Comparison of ENCODE assay signal across 9 mouse cellular contexts in genomic region chr11:116106154-116106962, GRCm38 (mm10). TPM values are rescaled to one million over a fixed set of nuclear protein-coding genes. Genes with fewer than 3 reads are reported as not detected.
DNase-seq lines count a peak whose midpoint lies in the region; ATAC-seq lines count a peak whose summit lies in the region.
"Had no signal": no experiment of that assay in that cellular context is flagged by ENCODE, and none has a peak within 500 bp of the region (broad histone marks: within the 10 kb centered on the region; RNA-seq: fewer than 3 reads in every experiment).

No protein-coding gene starts in this region.

- H3K4me3 ChIP-seq in heart, embryonic 11.5 days (ENCODE audit: low read depth, low read length): peak overlapping the region; percentile 71
- 0 out of 2 replicates have a peak overlapping the region, but pooled peaks have one; percentile 13 for H3K4me3 ChIP-seq in embryonic facial prominence, embryonic 11.5 days (ENCODE audit: low read depth, low read length)
- 0 out of 2 replicates have a peak overlapping the region, but pooled peaks have one; percentile 8 for H3K4me3 ChIP-seq in limb, embryonic 11.5 days (ENCODE audit: low read depth, low read length)
- no peak overlapping the region for H3K4me3 ChIP-seq in neural tube, embryonic 15.5 days (replicated peaks)

- intact Hi-C loops in left cerebral cortex, postnatal 14 days (cut with DNase I): no loop called here

- H3K4me1 ChIP-seq in heart, embryonic 11.5 days (ENCODE audit: control insufficient read depth, insufficient read depth, low read length): peaks cover 77% of the 10 kb centered on the region
- H3K4me1 ChIP-seq in embryonic facial prominence, embryonic 11.5 days (ENCODE audit: control insufficient read depth, insufficient read depth, low read length): peaks cover 18% of the 10 kb centered on the region
- peaks cover 42% of the 10 kb centered on the region for H3K4me1 ChIP-seq in limb, embryonic 11.5 days (ENCODE audit: control insufficient read depth, insufficient read depth, low read length)
- H3K4me1 ChIP-seq in neural tube, embryonic 15.5 days: peaks cover 61% of the 10 kb centered on the region

- no peaks in the 10 kb centered on the region for H3K9me3 ChIP-seq in heart, embryonic 11.5 days (replicated peaks; ENCODE audit: control insufficient read depth, low read length)
- H3K9me3 ChIP-seq in embryonic facial prominence, embryonic 11.5 days (replicated peaks; ENCODE audit: control insufficient read depth, low read length): no peaks in the 10 kb centered on the region
- H3K9me3 ChIP-seq in limb, embryonic 11.5 days (ENCODE audit: control insufficient read depth, low read length): no peaks in the 10 kb centered on the region
- no peaks in the 10 kb centered on the region for H3K9me3 ChIP-seq in neural tube, embryonic 15.5 days (replicated peaks)

- H3K4me2 ChIP-seq in heart, embryonic 11.5 days: peak overlapping the region; percentile 87
- peak overlapping the region; percentile 19 for H3K4me2 ChIP-seq in embryonic facial prominence, embryonic 11.5 days (ENCODE audit: low read depth, low read length)
- H3K4me2 ChIP-seq in limb, embryonic 11.5 days (ENCODE audit: low read depth, severe bottlenecking): peak overlapping the region; percentile 25
- peak overlapping the region; percentile 9 for H3K4me2 ChIP-seq in neural tube, embryonic 15.5 days

- WGBS in heart, embryonic 11.5 days (ENCODE audit: insufficient replicate concordance): 31% methylated on average over 32 of the region's 32 CpGs
- WGBS in embryonic facial prominence, embryonic 11.5 days: 18% methylated on average over 32 of the region's 32 CpGs
- WGBS in limb, embryonic 11.5 days: 24% methylated on average over 32 of the region's 32 CpGs
- WGBS in neural tube, embryonic 15.5 days: 30% methylated on average over 32 of the region's 32 CpGs

- DNase-seq in heart, postnatal 4 days: no peak
- peak; percentile 48 for DNase-seq in embryonic facial prominence, embryonic 11.5 days (ENCODE audit: low spot score)
- peak; percentile 58 for DNase-seq in limb, embryonic 11.5 days (ENCODE audit: low spot score)
- DNase-seq in adrenal gland, adult 2 months: no peak
- no peak for DNase-seq in spleen, adult 12 weeks (ENCODE audit: low spot score)
- DNase-seq in left cerebral cortex, postnatal 14 days (ENCODE audit: low spot score in 2 of 2): no peak
- DNase-seq: cerebellum, adult 11 months had no signal

- no peaks in the 10 kb centered on the region for H3K36me3 ChIP-seq in heart, embryonic 11.5 days (ENCODE audit: control insufficient read depth, insufficient read depth, low read length)
- no peaks in the 10 kb centered on the region for H3K36me3 ChIP-seq in embryonic facial prominence, embryonic 11.5 days (replicated peaks; ENCODE audit: control insufficient read depth, insufficient read depth, low read depth, low read length)
- H3K36me3 ChIP-seq in limb, embryonic 11.5 days (ENCODE audit: control insufficient read depth, insufficient read depth, low read length): no peaks in the 10 kb centered on the region
- H3K36me3 ChIP-seq in neural tube, embryonic 15.5 days: no peaks in the 10 kb centered on the region

- peak overlapping the region; percentile 36 for H3K9ac ChIP-seq in heart, embryonic 11.5 days (ENCODE audit: low read depth, low read length)
- 0 out of 2 replicates have a peak overlapping the region, but pooled peaks have one; percentile 37 for H3K9ac ChIP-seq in embryonic facial prominence, embryonic 11.5 days (replicated peaks; ENCODE audit: low read length)
- H3K9ac ChIP-seq in limb, embryonic 11.5 days (ENCODE audit: low read length): 0 out of 2 replicates have a peak overlapping the region, but pooled peaks have one; percentile 17
- no peak overlapping the region for H3K9ac ChIP-seq in neural tube, embryonic 15.5 days (replicated peaks)

- no peak for ATAC-seq in heart, embryonic 11.5 days (replicated peaks; ENCODE audit: insufficient number of reproducible peaks, low FRiP score, low TSS enrichment)
- ATAC-seq in embryonic facial prominence, embryonic 11.5 days (replicated peaks; ENCODE audit: insufficient number of reproducible peaks, low FRiP score, low TSS enrichment, low read depth): no peak
- 0 out of 2 replicates have a peak, but pooled peaks have one; percentile 37 for ATAC-seq in limb, embryonic 11.5 days (ENCODE audit: insufficient number of reproducible peaks, low FRiP score, low TSS enrichment, low read depth)
- no peak for ATAC-seq in neural tube, embryonic 15.5 days (ENCODE audit: low FRiP score)

- H3K27me3 ChIP-seq in heart, embryonic 11.5 days (ENCODE audit: control insufficient read depth, insufficient read depth, low read length): peaks cover 21% of the 10 kb centered on the region
- H3K27me3 ChIP-seq in embryonic facial prominence, embryonic 11.5 days (ENCODE audit: control insufficient read depth, insufficient read depth, low read length): peaks cover 48% of the 10 kb centered on the region
- H3K27me3 ChIP-seq in limb, embryonic 11.5 days (ENCODE audit: control insufficient read depth, insufficient read depth, low read length): peaks cover 54% of the 10 kb centered on the region
- peaks cover 60% of the 10 kb centered on the region for H3K27me3 ChIP-seq in neural tube, embryonic 15.5 days (replicated peaks)

- H3K27ac ChIP-seq in heart, embryonic 11.5 days (ENCODE audit: low read depth, low read length): peak overlapping the region; percentile 24
- H3K27ac ChIP-seq in embryonic facial prominence, embryonic 11.5 days (replicated peaks; ENCODE audit: low read depth, low read length): no peak overlapping the region
- H3K27ac ChIP-seq in limb, embryonic 11.5 days (replicated peaks; ENCODE audit: low read depth, low read length): no peak overlapping the region
- H3K27ac ChIP-seq in neural tube, embryonic 15.5 days (replicated peaks): no peak overlapping the region

RNA-seq across cellular contexts. Expression of gene Wbp2, which starts 19.6 kb away (rescaled TPM):
- 129 and 144 TPM in 2 replicates for polyA plus RNA-seq in heart, embryonic 11.5 days (2014; fragmentation: Nextera tagmentation; extraction: Ambion mirVana)
- total RNA-seq in heart, postnatal 4 days (2021): 100 to 1,000 TPM; 107 TPM
- 47.0 and 49.6 TPM in 2 replicates for polyA plus RNA-seq in embryonic facial prominence, embryonic 11.5 days (2014; fragmentation: Nextera tagmentation; extraction: Ambion mirVana)
- 49.3 and 52.1 TPM in 2 replicates for polyA plus RNA-seq in limb, embryonic 11.5 days (2014; fragmentation: Nextera tagmentation; extraction: Ambion mirVana)
- polyA plus RNA-seq in neural tube, embryonic 15.5 days (2015; fragmentation: Nextera tagmentation; extraction: Ambion mirVana): 162 and 167 TPM in 2 replicates
- 100 to 1,000 TPM; 165 to 185 TPM for total RNA-seq in adrenal gland, adult 2 months (2021)
- polyA plus RNA-seq in adrenal gland, adult 2 months (2012; rRNA removed): 517 and 528 TPM in 2 replicates
- 100 to 1,000 TPM; 278 to 292 TPM for total RNA-seq in left cerebral cortex, postnatal 14 days (2021)

RNA-seq across cellular contexts. Expression of gene Trim47, which starts 20.7 kb away (rescaled TPM):
- polyA plus RNA-seq in heart, embryonic 11.5 days (2014; fragmentation: Nextera tagmentation; extraction: Ambion mirVana): 38.3 and 40.2 TPM in 2 replicates
- total RNA-seq in heart, postnatal 4 days (2021): 10 to 100 TPM; 47.1 to 50.9 TPM
- 3.4 and 4.5 TPM in 2 replicates for polyA plus RNA-seq in embryonic facial prominence, embryonic 11.5 days (2014; fragmentation: Nextera tagmentation; extraction: Ambion mirVana)
- 3.7 and 4.3 TPM in 2 replicates for polyA plus RNA-seq in limb, embryonic 11.5 days (2014; fragmentation: Nextera tagmentation; extraction: Ambion mirVana)
- polyA plus RNA-seq in neural tube, embryonic 15.5 days (2015; fragmentation: Nextera tagmentation; extraction: Ambion mirVana): 9.8 TPM in 2 replicates
- 10 to 100 TPM; 10.3 to 17.9 TPM for total RNA-seq in adrenal gland, adult 2 months (2021)
- polyA plus RNA-seq in adrenal gland, adult 2 months (2012; rRNA removed): 49.1 and 68.9 TPM in 2 replicates
- total RNA-seq in left cerebral cortex, postnatal 14 days (2021): 1 to 10 TPM; 8.7 to 9.0 TPM

RNA-seq across cellular contexts. Expression of gene Trim65, which starts 24.6 kb away (rescaled TPM):
- 3.9 and 4.5 TPM in 2 replicates for polyA plus RNA-seq in heart, embryonic 11.5 days (2014; fragmentation: Nextera tagmentation; extraction: Ambion mirVana)
- total RNA-seq in heart, postnatal 4 days (2021): 1 to 10 TPM; 4.3 to 4.8 TPM
- polyA plus RNA-seq in embryonic facial prominence, embryonic 11.5 days (2014; fragmentation: Nextera tagmentation; extraction: Ambion mirVana): 1.2 and 1.8 TPM in 2 replicates
- 2.2 and 2.5 TPM in 2 replicates for polyA plus RNA-seq in limb, embryonic 11.5 days (2014; fragmentation: Nextera tagmentation; extraction: Ambion mirVana)
- polyA plus RNA-seq in neural tube, embryonic 15.5 days (2015; fragmentation: Nextera tagmentation; extraction: Ambion mirVana): 3.4 and 4.1 TPM in 2 replicates
- 10 to 100 TPM in 1 of 2 experiments, 1 to 10 TPM in 1; 9.5 to 11.8 TPM for total RNA-seq in adrenal gland, adult 2 months (2021)
- polyA plus RNA-seq in adrenal gland, adult 2 months (2012; rRNA removed): 15.9 and 16.0 TPM in 2 replicates
- total RNA-seq in left cerebral cortex, postnatal 14 days (2021): 1 to 10 TPM; 5.4 to 7.0 TPM

RNA-seq across cellular contexts. Expression of gene Unc13d, which starts 28.6 kb away (rescaled TPM):
- polyA plus RNA-seq in heart, embryonic 11.5 days (2014; fragmentation: Nextera tagmentation; extraction: Ambion mirVana): 2.3 and 2.6 TPM in 2 replicates
- total RNA-seq in heart, postnatal 4 days (2021): under 1 TPM; 0.88 to 0.95 TPM
- polyA plus RNA-seq in embryonic facial prominence, embryonic 11.5 days (2014; fragmentation: Nextera tagmentation; extraction: Ambion mirVana): 0.71 and 1.2 TPM in 2 replicates
- 1.1 and 1.3 TPM in 2 replicates for polyA plus RNA-seq in limb, embryonic 11.5 days (2014; fragmentation: Nextera tagmentation; extraction: Ambion mirVana)
- 1.0 and 7.1 TPM in 2 replicates for polyA plus RNA-seq in neural tube, embryonic 15.5 days (2015; fragmentation: Nextera tagmentation; extraction: Ambion mirVana)
- total RNA-seq in adrenal gland, adult 2 months (2021): 1 to 10 TPM in 1 of 2 experiments, under 1 TPM in 1; 0.83 to 1.0 TPM
- 2.3 and 3.4 TPM in 2 replicates for polyA plus RNA-seq in adrenal gland, adult 2 months (2012; rRNA removed)
- under 1 TPM; 0.46 to 0.55 TPM for total RNA-seq in left cerebral cortex, postnatal 14 days (2021)

RNA-seq across cellular contexts. Expression of gene Mrpl38, which starts 32.3 kb away (rescaled TPM):
- polyA plus RNA-seq in heart, embryonic 11.5 days (2014; fragmentation: Nextera tagmentation; extraction: Ambion mirVana): 109 and 116 TPM in 2 replicates
- 10 to 100 TPM; 52.5 to 55.3 TPM for total RNA-seq in heart, postnatal 4 days (2021)
- 101 and 102 TPM in 2 replicates for polyA plus RNA-seq in embryonic facial prominence, embryonic 11.5 days (2014; fragmentation: Nextera tagmentation; extraction: Ambion mirVana)
- 110 and 111 TPM in 2 replicates for polyA plus RNA-seq in limb, embryonic 11.5 days (2014; fragmentation: Nextera tagmentation; extraction: Ambion mirVana)
- 82.2 and 95.1 TPM in 2 replicates for polyA plus RNA-seq in neural tube, embryonic 15.5 days (2015; fragmentation: Nextera tagmentation; extraction: Ambion mirVana)
- total RNA-seq in adrenal gland, adult 2 months (2021): 100 to 1,000 TPM; 102 to 108 TPM
- 134 and 167 TPM in 2 replicates for polyA plus RNA-seq in adrenal gland, adult 2 months (2012; rRNA removed)
- total RNA-seq in left cerebral cortex, postnatal 14 days (2021): 10 to 100 TPM; 51.1 to 56.1 TPM

Comparison
In these comparisons a context has a peak if more than half of its experiments do, and no peak if none do; other contexts are left out.
1. H3K4me2 ChIP-seq: peak in every context shown above with its lines; median percentile 87 in heart, embryonic 11.5 days; 25 in limb, embryonic 11.5 days; 19 in embryonic facial prominence, embryonic 11.5 days; 9 in neural tube, embryonic 15.5 days.
2. DNase-seq: peak in embryonic facial prominence, embryonic 11.5 days (single experiment) and limb, embryonic 11.5 days (single experiment); none in heart, postnatal 4 days (single experiment), adrenal gland, adult 2 months (single experiment), spleen, adult 12 weeks (single experiment) and left cerebral cortex, postnatal 14 days (0 of 2).